Mouse (Mus musculus) kidney, adult 18-20 months (tissue): ENCODE measurements around the gene Trmt5.

ENCODE experiments used
- DNase-seq: peaks from one replicate; pipeline ENCODE4 v3.0.0; 2021

Trmt5 gene

GRCm38 (mm10) chr12:73286287-73287092 lies at the start of gene Trmt5, which contains the start of gene Slc38a6:
Gene Trmt5, minus strand, starts transcription at chr12:73286710.
Gene Slc38a6, plus strand, starts transcription at chr12:73286779.
- DNase-seq: peak; percentile 93

GRCm38 (mm10) chr12:73334051-73334551 lies 47.6 kb upstream of the Trmt5 start:
- DNase-seq: no peak

- DNase-seq: no peak
These were observed 46.2 kb upstream of the Trmt5 start for GRCm38 (mm10) chr12:73332701-73333100.

GRCm38 (mm10) chr12:73330236-73330635 lies 43.7 kb upstream of the Trmt5 start:
- DNase-seq: no peak

GRCm38 (mm10) chr12:73328448-73329167 lies 42.1 kb upstream of the Trmt5 start:
- DNase-seq: no peak

GRCm38 (mm10) chr12:73327381-73327780 lies 40.9 kb upstream of the Trmt5 start:
- no peak for DNase-seq

GRCm38 (mm10) chr12:73325617-73326016 lies 39.1 kb upstream of the Trmt5 start:
- no peak for DNase-seq

- DNase-seq: no peak
These were observed 38.7 kb upstream of the Trmt5 start for GRCm38 (mm10) chr12:73325181-73325580.

GRCm38 (mm10) chr12:73324742-73325141 lies 38.2 kb upstream of the Trmt5 start:
- DNase-seq: no peak

- DNase-seq: no peak
These were observed 37.7 kb upstream of the Trmt5 start for GRCm38 (mm10) chr12:73324180-73324586.

- peak; percentile 3 for DNase-seq
These were observed 31.5 kb upstream of the Trmt5 start for GRCm38 (mm10) chr12:73317706-73318686.

- DNase-seq: no peak
These were observed 22.2 kb upstream of the Trmt5 start for GRCm38 (mm10) chr12:73308711-73309110.

GRCm38 (mm10) chr12:73307750-73308149 lies 21.2 kb upstream of the Trmt5 start:
- DNase-seq: no peak

GRCm38 (mm10) chr12:73304636-73305035 lies 18.1 kb upstream of the Trmt5 start:
- peak; percentile 26 for DNase-seq

- peak; percentile 33 for DNase-seq
These were observed 14.0 kb upstream of the Trmt5 start for GRCm38 (mm10) chr12:73300531-73300930.

- DNase-seq: no peak
These were observed 12.1 kb upstream of the Trmt5 start for GRCm38 (mm10) chr12:73298621-73299020.

GRCm38 (mm10) chr12:73295505-73296140 lies 9.1 kb upstream of the Trmt5 start:
- DNase-seq: no peak

GRCm38 (mm10) chr12:73294884-73295283 lies 8.4 kb upstream of the Trmt5 start:
- DNase-seq: no peak

- no peak for DNase-seq
These were observed 2.1 kb upstream of the Trmt5 start for GRCm38 (mm10) chr12:73288626-73289025.

GRCm38 (mm10) chr12:73287609-73288008 lies 1.1 kb upstream of the Trmt5 start:
- DNase-seq: peak; percentile 40

- DNase-seq: no peak
These were observed 11.6 kb downstream of the Trmt5 start for GRCm38 (mm10) chr12:73274921-73275320.

GRCm38 (mm10) chr12:73269933-73270332 lies 16.6 kb downstream of the Trmt5 start:
- DNase-seq: no peak
